Mouse (Mus musculus) gastrocnemius, postnatal 14 days (tissue): Measurements from ENCODE around the gene Ccdc50. TPM values are rescaled to one million over a fixed set of nuclear protein-coding genes. Genes with fewer than 3 reads are reported as not detected.
A peak's percentile ranks its signal among the peaks of the same experiment; 100 is the strongest.

ENCODE experiments used
- DNase-seq: peaks from one replicate; pipeline ENCODE4 v3.0.0; 2021; ENCODE audit warnings: mixed read lengths
- intact Hi-C: fragments of 180-260 bp; cut with DNase I; formaldehyde crosslinking; loops from one replicate; pipeline ENCODE4 v1.15.1; 2025; ENCODE audit warnings: low total_unique reads
- total RNA-seq, 2 experiments: library from RNA; stranded (reverse); gene quantifications; 2 replicates each; pipeline ENCODE4 v1.2.3; 2021

Ccdc50 gene
- total RNA-seq, 2 experiments from 2014 or later, result 66.3 to 78.9 TPM

- no peak for DNase-seq
- intact Hi-C loops, result no loop called here
Measured at GRCm38 (mm10) chr16:27390306-27390705, 1.6 kb downstream of the Ccdc50 start.

GRCm38 (mm10) chr16:27391845-27392244 lies 3.2 kb downstream of the Ccdc50 start:
- intact Hi-C loops, result no loop called here
- DNase-seq, result no peak

GRCm38 (mm10) chr16:27395251-27396037 lies 6.8 kb downstream of the Ccdc50 start:
- DNase-seq, result no peak
- intact Hi-C loops, result no loop called here

GRCm38 (mm10) chr16:27396951-27397350 lies 8.3 kb downstream of the Ccdc50 start:
- no peak for DNase-seq
- intact Hi-C loops, result no loop called here

GRCm38 (mm10) chr16:27399026-27399718 lies 10.5 kb downstream of the Ccdc50 start:
- DNase-seq, result no peak
- intact Hi-C loops, result no loop called here

GRCm38 (mm10) chr16:27399719-27400253 lies 11.1 kb downstream of the Ccdc50 start:
- intact Hi-C loops, result no loop called here
- no peak for DNase-seq

- no peak for DNase-seq
- intact Hi-C loops, result no loop called here
Measured at GRCm38 (mm10) chr16:27401579-27401978, 12.9 kb downstream of the Ccdc50 start.

GRCm38 (mm10) chr16:27404107-27404506 lies 15.4 kb downstream of the Ccdc50 start:
- intact Hi-C loops, result no loop called here
- DNase-seq, result no peak

- intact Hi-C loops, result no loop called here
- no peak for DNase-seq
Measured at GRCm38 (mm10) chr16:27416937-27417584, 28.4 kb downstream of the Ccdc50 start.

GRCm38 (mm10) chr16:27417632-27418031 lies 29.0 kb downstream of the Ccdc50 start:
- intact Hi-C loops, result no loop called here
- no peak for DNase-seq

GRCm38 (mm10) chr16:27420982-27421381 lies 32.3 kb downstream of the Ccdc50 start:
- no peak for DNase-seq
- intact Hi-C loops, result no loop called here

GRCm38 (mm10) chr16:27435034-27435433 lies 46.4 kb downstream of the Ccdc50 start:
- intact Hi-C loops, result no loop called here
- no peak for DNase-seq

- intact Hi-C loops, result no loop called here
- DNase-seq, result no peak
Measured at GRCm38 (mm10) chr16:27443941-27444340, 55.3 kb downstream of the Ccdc50 start.

GRCm38 (mm10) chr16:27449360-27449759 lies 60.7 kb downstream of the Ccdc50 start:
- intact Hi-C loops, result no loop called here
- no peak for DNase-seq

GRCm38 (mm10) chr16:27450655-27451054 lies 62.0 kb downstream of the Ccdc50 start:
- no peak for DNase-seq
- intact Hi-C loops, result no loop called here

GRCm38 (mm10) chr16:27453396-27453795 lies 64.7 kb downstream of the Ccdc50 start:
- intact Hi-C loops, result no loop called here
- no peak for DNase-seq

GRCm38 (mm10) chr16:27453823-27454222 lies 65.2 kb downstream of the Ccdc50 start:
- DNase-seq, result no peak
- intact Hi-C loops, result no loop called here

GRCm38 (mm10) chr16:27457273-27457672 lies 68.6 kb downstream of the Ccdc50 start:
- peak; percentile 68 for DNase-seq
- intact Hi-C loops, result no loop called here

GRCm38 (mm10) chr16:27468731-27469130 lies 80.1 kb downstream of the Ccdc50 start:
- peak; percentile 16 for DNase-seq
- intact Hi-C loops, result no loop called here

- intact Hi-C loops, result loop anchor here (5.0 kb wide), 1 partner anchor 1016 kb away; no protein-coding TSS in a partner anchor
Measured at GRCm38 (mm10) chr16:27471389-27471788, 82.7 kb downstream of the Ccdc50 start.

More at GRCm38 (mm10) chr16:27471389-27471788, 82.7 kb downstream of the Ccdc50 start:
- no peak for DNase-seq
